In the genomic region with DNA sequence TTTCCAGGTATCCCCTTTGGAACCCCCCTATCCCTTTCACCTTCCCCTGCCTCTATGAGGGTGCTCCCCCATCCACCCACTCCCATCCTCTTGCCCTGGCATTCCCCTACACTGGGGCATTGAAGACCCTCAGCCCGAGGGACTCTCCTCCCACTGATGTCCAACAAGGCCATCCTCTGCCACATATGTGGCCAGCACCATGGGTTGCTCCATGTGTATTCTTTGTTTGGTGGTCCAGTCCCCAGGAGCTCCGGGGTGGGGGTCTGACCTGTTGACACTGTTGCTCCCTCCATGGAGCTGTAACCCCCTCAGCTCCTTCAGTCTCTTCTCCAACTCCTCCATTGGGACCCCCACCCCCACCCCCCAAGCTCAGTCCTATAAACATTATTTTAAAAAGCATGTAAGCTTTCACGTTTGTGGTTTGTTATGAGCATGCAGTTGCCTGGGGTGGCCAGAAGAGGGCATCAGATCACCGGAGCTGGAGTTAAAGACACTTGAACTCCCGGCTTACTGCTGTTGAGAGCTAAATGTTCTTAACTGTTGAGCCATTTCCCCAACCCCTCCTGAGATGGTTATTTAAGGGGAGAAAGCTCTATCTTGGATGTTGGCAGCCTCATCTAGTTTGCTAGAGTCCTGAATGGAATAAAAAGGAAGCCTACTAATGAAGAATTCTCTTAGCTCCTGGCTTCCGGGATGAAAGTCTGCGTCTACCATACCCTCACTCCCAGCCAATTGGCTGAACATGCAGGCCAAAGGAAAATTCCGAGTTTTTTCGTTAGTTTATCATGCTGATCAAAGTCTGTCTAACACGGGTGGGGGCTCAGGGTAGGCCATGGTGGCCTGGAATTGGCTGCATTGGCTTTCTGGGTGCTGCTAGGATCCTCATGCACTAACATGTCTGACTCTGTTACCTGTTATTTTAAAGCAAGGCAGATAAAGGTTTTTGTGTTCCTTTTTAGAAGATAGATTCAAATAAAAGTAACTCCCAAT, we compare ENCODE assay signal across 8 mouse cellular contexts. TPM values are rescaled to one million over a fixed set of nuclear protein-coding genes. Genes with fewer than 3 reads are reported as not detected.
DNase-seq lines count a peak whose midpoint lies in the region; ATAC-seq and TF ChIP-seq lines count a peak whose summit lies in the region.

No protein-coding gene starts in this region.

- H3K36me3 ChIP-seq in CH12.LX (replicated peaks in 1 of 2; ENCODE audit: control insufficient read depth in 1 of 2, insufficient read depth in 1 of 2, low read length in 1 of 2) = peaks cover 0 to 4% of the 10 kb centered on the region in 2 experiments
- H3K36me3 ChIP-seq in forebrain, embryonic 14.5 days (ENCODE audit: control insufficient read depth, insufficient read depth, low read length) = peaks cover 2% of the 10 kb centered on the region; the same call in 1 of the 2 replicates
- H3K36me3 ChIP-seq in liver, postnatal 0 days (replicated peaks; ENCODE audit: insufficient read depth, low read length) = no peaks in the 10 kb centered on the region; the same call in 1 of the 2 replicates
- no peaks in the 10 kb centered on the region for H3K36me3 ChIP-seq in neural tube, embryonic 13.5 days

- TF ChIP-seq EP300 in CH12.LX (IDR thresholded peaks at IDR 0.05; ENCODE audit: low read length) = no peak
- TF ChIP-seq EP300 in liver, postnatal 0 days (IDR thresholded peaks at IDR 0.05; ENCODE audit: low read depth) = no peak

- DNase-seq in 3T3-L1 (ENCODE audit: low read depth, low spot score) (peak; percentile 78), CH12.LX (ENCODE audit: extremely low read depth) (peak; percentile 60)
- peak; percentile 77 for DNase-seq in forebrain, embryonic 14.5 days (ENCODE audit: low spot score)
- DNase-seq in kidney, adult 11 months = peak; percentile 21
- peak; percentile 65 for DNase-seq in liver, postnatal 0 days
- peak; percentile 65 for DNase-seq in thymus, postnatal 4 days

- dilution Hi-C loops in CH12.LX (cut with MboI; ENCODE audit: extremely low pct_ligation_motif_present, extremely low pct_unique_long_range_greater_than_20kb, low sequenced_read_pairs) = no loop called here

- TF ChIP-seq CTCF in CH12.LX (conservative IDR thresholded peaks at IDR 0.05 in 1 of 2, IDR thresholded peaks at IDR 0.05 in 1 of 2; ENCODE audit: low read depth in 2 of 2, low read length in 2 of 2) = peak; percentile 64 to 78
- TF ChIP-seq CTCF in liver, postnatal 0 days (IDR thresholded peaks at IDR 0.05; ENCODE audit: low read depth) = peak; percentile 87

- 0 out of 4 replicates have a peak, but pooled peaks cover 0 to 3% of the 10 kb centered on the region in 2 experiments for H3K4me1 ChIP-seq in CH12.LX (ENCODE audit: control insufficient read depth in 1 of 2, insufficient read depth in 2 of 2)
- H3K4me1 ChIP-seq in forebrain, embryonic 14.5 days (ENCODE audit: control insufficient read depth, insufficient read depth, low read length) = no peaks in the 10 kb centered on the region
- peaks cover 4% of the 10 kb centered on the region; the same call in 1 of the 2 replicates for H3K4me1 ChIP-seq in liver, postnatal 0 days (ENCODE audit: insufficient read depth)
- 0 out of 2 replicates have a peak, but pooled peaks cover 2% of the 10 kb centered on the region for H3K4me1 ChIP-seq in neural tube, embryonic 13.5 days (replicated peaks)

- no peaks in the 10 kb centered on the region for H3K79me2 ChIP-seq in CH12.LX (replicated peaks; ENCODE audit: control insufficient read depth, extremely low read depth, insufficient read depth, poor library complexity, severe bottlenecking)

- in situ Hi-C loops in CH12.LX (cut with MboI; ENCODE audit: low pct_ligation_motif_present, low pct_unique_long_range_greater_than_20kb, low sequenced_read_pairs) = no loop called here

- WGBS in forebrain, embryonic 14.5 days = 40% methylated on average over 10 of the region's 10 CpGs
- 30% methylated on average over 10 of the region's 10 CpGs for WGBS in liver, postnatal 0 days (ENCODE audit: insufficient replicate concordance)
- WGBS in neural tube, embryonic 13.5 days = 39% methylated on average over 10 of the region's 10 CpGs

- no peak overlapping the region for H3K27ac ChIP-seq in CH12.LX (ENCODE audit: insufficient read depth, low read depth)
- H3K27ac ChIP-seq in forebrain, embryonic 14.5 days (ENCODE audit: low read depth, low read length) = no peak overlapping the region
- no peak overlapping the region for H3K27ac ChIP-seq in liver, postnatal 0 days (ENCODE audit: low read depth)
- no peak overlapping the region for H3K27ac ChIP-seq in neural tube, embryonic 13.5 days (replicated peaks)

- no peaks in the 10 kb centered on the region for H3K27me3 ChIP-seq in CH12.LX (replicated peaks)
- no peaks in the 10 kb centered on the region for H3K27me3 ChIP-seq in forebrain, embryonic 14.5 days (replicated peaks; ENCODE audit: control insufficient read depth, insufficient read depth, low read length)
- no peaks in the 10 kb centered on the region for H3K27me3 ChIP-seq in liver, postnatal 0 days (ENCODE audit: insufficient read depth, low read length)
- H3K27me3 ChIP-seq in neural tube, embryonic 13.5 days = no peaks in the 10 kb centered on the region

- no peak overlapping the region for H3K4me3 ChIP-seq in CH12.LX (replicated peaks in 1 of 3; ENCODE audit: low read depth in 2 of 3, low read length in 2 of 3, poor library complexity in 1 of 3)
- H3K4me3 ChIP-seq in forebrain, embryonic 14.5 days (ENCODE audit: low read depth, low read length) = no peak overlapping the region
- H3K4me3 ChIP-seq in liver, postnatal 0 days (ENCODE audit: low read depth, low read length) = no peak overlapping the region
- H3K4me3 ChIP-seq in neural tube, embryonic 13.5 days = no peak overlapping the region

- H3K9ac ChIP-seq in CH12.LX (ENCODE audit: insufficient read depth, low read depth) = no peak overlapping the region
- H3K9ac ChIP-seq in forebrain, embryonic 14.5 days (ENCODE audit: low read length) = no peak overlapping the region
- no peak overlapping the region; the same call in 1 of the 2 replicates for H3K9ac ChIP-seq in liver, postnatal 0 days (replicated peaks)
- H3K9ac ChIP-seq in neural tube, embryonic 13.5 days = no peak overlapping the region

- peak overlapping the region; percentile 71; the same call in 1 of the 2 replicates for H3K4me2 ChIP-seq in CH12.LX (ENCODE audit: insufficient read depth, low read depth, poor library complexity, severe bottlenecking)
- no peak overlapping the region for H3K4me2 ChIP-seq in forebrain, embryonic 14.5 days (ENCODE audit: low read length)
- H3K4me2 ChIP-seq in liver, postnatal 0 days (ENCODE audit: low read depth, low read length) = no peak overlapping the region
- H3K4me2 ChIP-seq in neural tube, embryonic 13.5 days = no peak overlapping the region

- TF ChIP-seq POLR2A in CH12.LX (IDR thresholded peaks at IDR 0.05; ENCODE audit: low read depth, low read length) = no peak

- no peaks in the 10 kb centered on the region for H3K9me3 ChIP-seq in CH12.LX (replicated peaks; ENCODE audit: low read length)
- no peaks in the 10 kb centered on the region for H3K9me3 ChIP-seq in forebrain, embryonic 14.5 days (replicated peaks; ENCODE audit: control insufficient read depth, low read length)
- no peaks in the 10 kb centered on the region for H3K9me3 ChIP-seq in liver, postnatal 0 days (ENCODE audit: low read length)
- H3K9me3 ChIP-seq in neural tube, embryonic 13.5 days = no peaks in the 10 kb centered on the region

- peak; percentile 79 for TF ChIP-seq RAD21 in CH12.LX (IDR thresholded peaks at IDR 0.05; ENCODE audit: low read depth, low read length)

- ATAC-seq in cerebellum, adult (ENCODE audit: insufficient number of reproducible peaks, low FRiP score, low TSS enrichment) = peak; percentile 45; the same call in 1 of the 2 replicates
- ATAC-seq in forebrain, embryonic 14.5 days = peak; percentile 74
- 0 out of 2 replicates have a peak, but pooled peaks have one; percentile 41 for ATAC-seq in liver, postnatal 0 days
- peak; percentile 40; the same call in 1 of the 2 replicates for ATAC-seq in neural tube, embryonic 13.5 days (ENCODE audit: low read depth)

TF ChIP-seq in CH12.LX, 34 proteins besides CTCF, POLR2A, EP300 and RAD21:
- peak; percentile 64 for TF ChIP-seq SMC3 (IDR thresholded peaks at IDR 0.05; ENCODE audit: low read depth, low read length)
- TF ChIP-seq RCOR1 (conservative IDR thresholded peaks at IDR 0.05; ENCODE audit: low read depth, low read length) = no peak
- no peak for TF ChIP-seq NRF1 (IDR thresholded peaks at IDR 0.05; ENCODE audit: low read depth, low read length)

RNA-seq across cellular contexts. Expression of a gene that starts 26.8 kb away (rescaled TPM):
- total RNA-seq in CH12.LX (2012; rRNA removed) = 13.7 and 15.4 TPM in 2 replicates
- total RNA-seq in CH12.LX (2014; rRNA removed) = 31.2 and 33.9 TPM in 2 replicates
- 20.9 and 25.5 TPM in 2 replicates for polyA plus RNA-seq in CH12.LX (2012; ENCODE audit: insufficient read length, low read depth)
- polyA plus RNA-seq in forebrain, embryonic 14.5 days (2014; fragmentation: Nextera tagmentation; extraction: Ambion mirVana) = 93.7 and 94.7 TPM in 2 replicates
- polyA plus RNA-seq in liver, postnatal 0 days (2015; fragmentation: Nextera tagmentation; extraction: Ambion mirVana) = 44.7 and 46.8 TPM in 2 replicates
- 60.7 and 72.3 TPM in 2 replicates for polyA plus RNA-seq in neural tube, embryonic 13.5 days (2015; fragmentation: Nextera tagmentation; extraction: Ambion mirVana)

Comparison
In these comparisons a context has a peak if more than half of its experiments do, and no peak if none do; other contexts are left out.
1. DNase-seq: peak in every context shown above with its lines; median percentile 78 in 3T3-L1; 77 in forebrain, embryonic 14.5 days; 65 in liver, postnatal 0 days; 65 in thymus, postnatal 4 days; 60 in CH12.LX; 21 in kidney, adult 11 months.